Mouse (Mus musculus): ENCODE measurements around the gene Hmgb1. TPM values are rescaled to one million over a fixed set of nuclear protein-coding genes. Genes with fewer than 3 reads are reported as not detected.

Gene Hmgb1
- polyA plus RNA-seq, 1 experiment, result 186 TPM

DNA sequence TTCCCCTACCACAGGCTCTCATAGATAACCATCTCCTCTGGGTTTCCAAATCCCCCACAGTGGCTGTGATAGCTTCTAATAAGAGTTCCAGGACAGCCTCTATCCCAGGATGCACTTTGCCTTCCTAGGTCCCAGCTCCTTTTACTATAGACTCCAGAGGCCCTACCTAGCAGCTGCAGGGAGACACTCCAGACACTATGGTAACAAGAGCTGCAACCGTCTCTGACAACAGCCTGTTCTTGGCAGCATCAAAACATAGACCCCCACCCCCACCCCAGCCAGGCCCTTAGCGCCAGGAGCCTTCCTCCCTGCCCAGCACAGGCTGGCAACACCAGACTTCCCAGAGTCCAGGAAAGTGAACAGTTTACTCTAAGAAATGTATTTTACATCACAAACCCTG, 181.2 kb downstream of the Hmgb1 start:
- WGBS, result 38% methylated on average over 2 of the region's 2 CpGs
- DNase-seq, result no peak
- Histone ChIP-seq H3K27ac (ENCODE audit: insufficient read depth, low read length) (no peak overlapping the region), H3K4me3 (replicated peaks; ENCODE audit: insufficient read depth, low read depth, low read length) (no peak overlapping the region), H3K4me1 (ENCODE audit: control insufficient read depth, insufficient read depth, low read length) (no peaks in the 10 kb centered on the region), H3K27me3 (ENCODE audit: control insufficient read depth, insufficient read depth, low read length) (no peaks in the 10 kb centered on the region)
- TF ChIP-seq CTCF (IDR thresholded peaks at IDR 0.05; ENCODE audit: borderline replicate concordance, insufficient read depth, low read depth, low read length), result no peak
- no peak for TF ChIP-seq POLR2A (IDR thresholded peaks at IDR 0.05; ENCODE audit: borderline replicate concordance, insufficient read depth, low read length)

GRCm38 (mm10) chr5:149002803-149003115, 181.5 kb downstream of the Hmgb1 start:
- Histone ChIP-seq H3K4me3 (replicated peaks; ENCODE audit: insufficient read depth, low read depth, low read length) (no peak overlapping the region), H3K4me1 (ENCODE audit: control insufficient read depth, insufficient read depth, low read length) (no peaks in the 10 kb centered on the region), H3K27me3 (ENCODE audit: control insufficient read depth, insufficient read depth, low read length) (no peaks in the 10 kb centered on the region), H3K27ac (ENCODE audit: insufficient read depth, low read length) (no peak overlapping the region)
- no peak for DNase-seq
- no peak for TF ChIP-seq CTCF (IDR thresholded peaks at IDR 0.05; ENCODE audit: borderline replicate concordance, insufficient read depth, low read depth, low read length)
- 55% methylated on average over 6 of the region's 6 CpGs for WGBS

DNA sequence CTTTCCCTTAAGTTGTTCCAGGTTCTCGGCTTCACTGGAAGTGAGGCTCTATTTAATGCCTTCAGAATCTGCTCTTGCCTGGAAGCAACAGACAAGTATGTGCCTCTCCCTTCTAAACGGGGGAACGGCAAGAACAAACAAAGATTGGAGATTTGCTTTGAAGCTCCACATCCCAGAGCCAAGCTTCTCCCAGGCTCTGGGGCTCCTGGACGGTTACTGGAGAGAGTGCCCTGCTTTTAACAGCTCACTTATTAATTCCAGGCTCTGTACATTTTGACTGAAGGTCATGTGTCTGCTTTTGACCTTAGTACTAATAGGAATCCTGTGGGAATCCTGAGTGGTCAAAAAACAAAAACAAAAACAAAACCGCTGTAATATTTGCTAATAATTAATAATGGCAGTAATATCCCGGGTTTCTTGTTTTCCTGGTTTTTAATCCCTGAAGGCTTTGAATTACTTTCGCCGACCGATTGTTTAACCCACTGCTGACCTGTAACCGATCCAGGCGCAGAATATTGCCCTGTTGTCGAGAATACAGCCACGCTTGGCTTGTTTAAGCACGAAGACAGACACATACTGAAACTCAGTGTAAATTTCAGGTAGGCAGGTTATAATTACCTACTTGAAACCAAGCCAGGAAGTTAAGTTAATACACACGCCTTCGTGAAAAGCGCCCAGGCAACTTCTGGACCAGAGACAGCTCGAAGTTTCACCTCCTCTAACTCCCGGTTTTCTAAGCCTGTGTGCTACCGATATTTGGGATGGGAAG, 182.1 kb downstream of the Hmgb1 start:
- Histone ChIP-seq H3K4me3 (replicated peaks; ENCODE audit: insufficient read depth, low read depth, low read length) (no peak overlapping the region), H3K4me1 (ENCODE audit: control insufficient read depth, insufficient read depth, low read length) (no peaks in the 10 kb centered on the region), H3K27ac (ENCODE audit: insufficient read depth, low read length) (no peak overlapping the region), H3K27me3 (ENCODE audit: control insufficient read depth, insufficient read depth, low read length) (no peaks in the 10 kb centered on the region)
- no peak for TF ChIP-seq POLR2A (IDR thresholded peaks at IDR 0.05; ENCODE audit: borderline replicate concordance, insufficient read depth, low read length)
- no peak for TF ChIP-seq CTCF (IDR thresholded peaks at IDR 0.05; ENCODE audit: borderline replicate concordance, insufficient read depth, low read depth, low read length)
- DNase-seq, result no peak
- WGBS, result 66% methylated on average over 20 of the region's 20 CpGs

GRCm38 (mm10) chr5:148999802-149000201, 184.5 kb downstream of the Hmgb1 start:
- no peak for TF ChIP-seq POLR2A (IDR thresholded peaks at IDR 0.05; ENCODE audit: borderline replicate concordance, insufficient read depth, low read length)
- TF ChIP-seq CTCF (IDR thresholded peaks at IDR 0.05; ENCODE audit: borderline replicate concordance, insufficient read depth, low read depth, low read length), result no peak

DNA sequence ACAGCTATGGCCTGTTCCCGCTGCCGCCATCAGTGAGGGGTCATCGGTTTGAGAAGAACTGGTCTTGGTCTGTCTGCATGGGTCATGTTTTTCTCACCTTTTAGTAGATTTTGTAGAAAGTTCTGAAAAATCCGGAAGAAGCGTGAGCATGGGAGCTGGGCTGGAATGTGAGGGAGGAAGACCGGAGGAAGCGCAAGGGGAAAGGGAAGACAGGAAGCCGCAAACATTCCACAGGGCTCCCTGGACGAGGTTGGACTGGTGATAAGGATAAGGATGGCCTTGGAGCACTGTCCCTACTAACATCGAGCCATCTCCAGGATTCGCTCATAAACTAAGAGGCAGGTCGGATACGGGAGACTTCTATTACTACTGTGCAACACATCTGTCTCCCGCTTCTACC, 185.8 kb downstream of the Hmgb1 start:
- no peak for TF ChIP-seq POLR2A (IDR thresholded peaks at IDR 0.05; ENCODE audit: borderline replicate concordance, insufficient read depth, low read length)
- Histone ChIP-seq H3K4me3 (replicated peaks; ENCODE audit: insufficient read depth, low read depth, low read length) (no peak overlapping the region), H3K27ac (ENCODE audit: insufficient read depth, low read length) (no peak overlapping the region), H3K4me1 (ENCODE audit: control insufficient read depth, insufficient read depth, low read length) (no peaks in the 10 kb centered on the region), H3K27me3 (ENCODE audit: control insufficient read depth, insufficient read depth, low read length) (no peaks in the 10 kb centered on the region)
- no peak for DNase-seq
- WGBS, result 92% methylated on average over 14 of the region's 14 CpGs

More at GRCm38 (mm10) chr5:148999802-149000201, 184.5 kb downstream of the Hmgb1 start:
- no peak overlapping the region for H3K27ac ChIP-seq (ENCODE audit: insufficient read depth, low read length)
- H3K4me3 ChIP-seq (replicated peaks; ENCODE audit: insufficient read depth, low read depth, low read length), result no peak overlapping the region
- 91% methylated on average over 7 of the region's 7 CpGs for WGBS
- no peak for DNase-seq
- no peaks in the 10 kb centered on the region for H3K4me1 ChIP-seq (ENCODE audit: control insufficient read depth, insufficient read depth, low read length)
- H3K27me3 ChIP-seq (ENCODE audit: control insufficient read depth, insufficient read depth, low read length), result no peaks in the 10 kb centered on the region

GRCm38 (mm10) chr5:148996709-148997037, 187.6 kb downstream of the Hmgb1 start:
- WGBS, result 63% methylated on average over 4 of the region's 4 CpGs
- no peaks in the 10 kb centered on the region for H3K27me3 ChIP-seq (ENCODE audit: control insufficient read depth, insufficient read depth, low read length)
- no peak overlapping the region for H3K27ac ChIP-seq (ENCODE audit: insufficient read depth, low read length)
- no peak for TF ChIP-seq CTCF (IDR thresholded peaks at IDR 0.05; ENCODE audit: borderline replicate concordance, insufficient read depth, low read depth, low read length)
- TF ChIP-seq POLR2A (IDR thresholded peaks at IDR 0.05; ENCODE audit: borderline replicate concordance, insufficient read depth, low read length), result no peak
- no peak overlapping the region for H3K4me3 ChIP-seq (replicated peaks; ENCODE audit: insufficient read depth, low read depth, low read length)
- no peak for DNase-seq
- no peaks in the 10 kb centered on the region for H3K4me1 ChIP-seq (ENCODE audit: control insufficient read depth, insufficient read depth, low read length)

Other genes with a start within 250 kb of the Hmgb1 start
- not detected in 2 replicates for gene Gm42791, start 189.3 kb downstream of the Hmgb1 start, polyA plus RNA-seq (2012; rRNA removed)
- 29.8 and 31.8 TPM in 2 replicates for gene Uspl1, start 139 bp downstream of the Hmgb1 start, polyA plus RNA-seq (2012; rRNA removed)
- 12.5 and 13.5 TPM in 2 replicates for gene Alox5ap, start 80.3 kb upstream of the Hmgb1 start, polyA plus RNA-seq (2012; rRNA removed)
- gene Medag, start 227.3 kb upstream of the Hmgb1 start, polyA plus RNA-seq (2012; rRNA removed), result 14.2 and 14.7 TPM in 2 replicates